Mouse (Mus musculus) liver, adult 2 months (tissue): ENCODE measurements at regions not wholly inside any gene's neighbourhood (a gene's known extent, or its start where the extent isn't known, plus 50 kb on each side); places are given as distances from the start of the nearest gene placed in this dataset.

Source experiments
- DNase-seq: peaks from one replicate; pipeline ENCODE4 v3.0.0-alpha.2; 2011; ENCODE audit warnings: low read depth, low spot score; ENCODE audit errors: extremely low read depth
- H3K27ac ChIP-seq: fragments of 200-500 bp; replicated peaks from 2 replicates; pipeline ENCODE4 v1.5.1; 2012; ENCODE audit warnings: low read depth, mild to moderate bottlenecking, control low read depth, inconsistent platforms, low read length; ENCODE audit not compliant: insufficient read depth
- H3K27me3 ChIP-seq: fragments of 200-500 bp; 2 replicates; pipeline ENCODE4 v1.6.1; 2012; ENCODE audit warnings: mild to moderate bottlenecking, moderate library complexity, low read length, inconsistent platforms; ENCODE audit not compliant: control insufficient read depth, insufficient read depth
- H3K36me3 ChIP-seq: fragments of 200-500 bp; 2 replicates; pipeline ENCODE4 v1.6.1; 2012; ENCODE audit warnings: low read length, inconsistent platforms; ENCODE audit not compliant: control insufficient read depth, insufficient read depth
- H3K4me1 ChIP-seq: fragments of 200-500 bp; 2 replicates; pipeline ENCODE4 v1.6.1; 2011; ENCODE audit warnings: low read length; ENCODE audit not compliant: control insufficient read depth, insufficient read depth
- H3K4me3 ChIP-seq: fragments of 200-500 bp; 2 replicates; pipeline ENCODE4 v1.5.1; 2011; ENCODE audit warnings: low read depth, mild to moderate bottlenecking, control low read depth, low read length, moderate library complexity; ENCODE audit not compliant: insufficient read depth
- H3K79me2 ChIP-seq: fragments of 200-500 bp; 2 replicates; pipeline ENCODE4 v1.6.1; 2012; ENCODE audit warnings: inconsistent platforms, mild to moderate bottlenecking, low read length, moderate library complexity; ENCODE audit not compliant: control insufficient read depth, insufficient read depth
- H3K9ac ChIP-seq: fragments of 200-500 bp; 2 replicates; pipeline ENCODE4 v1.6.1; 2012; ENCODE audit warnings: low read depth, mild to moderate bottlenecking, control low read depth, inconsistent platforms, low read length
- CTCF ChIP-seq: fragments of 200-500 bp; IDR thresholded peaks from 2 replicates; pipeline ENCODE4 v1.5.1; 2011; ENCODE audit warnings: low read depth, low read length, control low read depth
- POLR2A ChIP-seq: fragments of 200-500 bp; IDR thresholded peaks from 2 replicates; pipeline ENCODE4 v1.6.1; 2011; ENCODE audit warnings: low read length, control low read depth; ENCODE audit not compliant: insufficient read depth; ENCODE audit errors: extremely low read depth
- WGBS: fragments of 180-500 bp; shearing (Covaris S2); methylation state at CpG from one replicate; pipeline ENCODE4 v1.1.7; 2018; 5-methylcytosine and 5-hydroxymethylcytosine counted together

GRCm38 (mm10) chr5:119567639-119568038 is 102.8 kb upstream of the Tbx3 start:
- Histone ChIP-seq H3K9ac (no peak overlapping the region), H3K79me2 (no peaks in the 10 kb centered on the region), H3K4me1 (no peaks in the 10 kb centered on the region), H3K27ac (no peak overlapping the region), H3K4me3 (no peak overlapping the region), H3K36me3 (no peaks in the 10 kb centered on the region), H3K27me3 (no peaks in the 10 kb centered on the region)
- 58% methylated on average over 11 of the region's 11 CpGs for WGBS
- TF ChIP-seq CTCF: no peak
- TF ChIP-seq POLR2A: no peak
- DNase-seq: no peak

GRCm38 (mm10) chr5:119570054-119570453 is 100.4 kb upstream of the Tbx3 start:
- H3K4me1 ChIP-seq: peaks cover 5% of the 10 kb centered on the region
- H3K27me3 ChIP-seq: no peaks in the 10 kb centered on the region
- no peaks in the 10 kb centered on the region for H3K79me2 ChIP-seq
- TF ChIP-seq POLR2A: no peak
- no peak for TF ChIP-seq CTCF
- H3K9ac ChIP-seq: no peak overlapping the region
- H3K4me3 ChIP-seq: no peak overlapping the region
- WGBS: 61% methylated on average over 8 of the region's 8 CpGs
- DNase-seq: no peak
- no peak overlapping the region for H3K27ac ChIP-seq
- no peaks in the 10 kb centered on the region for H3K36me3 ChIP-seq

DNA sequence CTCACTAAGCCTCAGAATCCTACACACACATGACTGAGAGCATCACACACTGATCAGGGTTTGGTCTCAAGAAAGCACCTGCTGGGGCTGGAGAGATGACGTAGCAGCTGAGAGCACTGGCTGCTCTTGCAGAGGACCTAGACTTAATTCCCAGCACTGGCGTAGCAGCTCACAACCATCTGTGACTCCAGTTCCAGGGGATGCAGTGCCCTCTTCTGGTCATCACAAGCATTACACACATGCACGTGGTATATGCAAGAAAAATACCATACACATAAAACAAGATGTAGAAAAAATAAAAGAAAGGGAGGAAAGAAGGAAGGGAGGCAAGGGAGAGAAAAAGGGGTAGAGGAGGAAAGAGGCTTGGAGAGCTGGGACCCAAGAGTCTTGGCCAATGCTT is 98.8 kb upstream of the Tbx3 start:
- H3K9ac ChIP-seq: no peak overlapping the region
- no peak for DNase-seq
- no peaks in the 10 kb centered on the region for H3K27me3 ChIP-seq
- no peaks in the 10 kb centered on the region for H3K79me2 ChIP-seq
- 96% methylated on average over 3 of the region's 3 CpGs for WGBS
- TF ChIP-seq POLR2A (no peak), CTCF (peak; percentile 25; the same call in 1 of the 2 replicates)
- no peak overlapping the region for H3K4me3 ChIP-seq
- no peak overlapping the region for H3K27ac ChIP-seq
- peaks cover 8% of the 10 kb centered on the region for H3K4me1 ChIP-seq
- H3K36me3 ChIP-seq: no peaks in the 10 kb centered on the region

DNA sequence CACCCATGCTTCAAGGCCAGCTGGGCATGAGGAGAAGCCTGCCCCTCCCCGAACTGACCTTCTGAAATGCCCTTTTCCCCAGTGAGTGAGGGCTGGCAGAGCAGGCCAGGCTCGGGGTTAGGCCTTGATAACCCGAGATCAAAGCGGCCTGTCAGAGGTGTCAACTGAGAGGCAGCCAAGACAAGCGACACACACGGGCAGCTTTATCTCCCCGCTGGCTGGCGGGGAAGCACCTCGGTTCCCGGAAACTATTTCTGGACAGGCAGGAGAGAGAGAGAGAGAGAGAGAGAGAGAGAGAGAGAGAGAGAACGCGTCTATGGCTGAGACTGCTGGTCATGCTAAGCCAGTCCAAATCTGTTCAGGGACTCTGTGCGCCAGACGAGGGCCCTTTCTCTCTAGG is 95.3 kb upstream of the Tbx3 start:
- WGBS: 6% methylated on average over 14 of the region's 14 CpGs

GRCm38 (mm10) chr5:119579288-119579687 is 91.2 kb upstream of the Tbx3 start:
- no peaks in the 10 kb centered on the region for H3K36me3 ChIP-seq
- no peak for DNase-seq
- no peaks in the 10 kb centered on the region for H3K27me3 ChIP-seq
- H3K79me2 ChIP-seq: no peaks in the 10 kb centered on the region
- H3K9ac ChIP-seq: no peak overlapping the region
- 79% methylated on average over 2 of the region's 2 CpGs for WGBS
- TF ChIP-seq CTCF: no peak
- H3K4me3 ChIP-seq: no peak overlapping the region
- peaks cover 19% of the 10 kb centered on the region for H3K4me1 ChIP-seq
- H3K27ac ChIP-seq: no peak overlapping the region

More for the DNA sequence above, 95.3 kb upstream of the Tbx3 start:
- H3K27me3 ChIP-seq: no peaks in the 10 kb centered on the region
- no peaks in the 10 kb centered on the region for H3K36me3 ChIP-seq
- DNase-seq: peak; percentile 97
- no peaks in the 10 kb centered on the region for H3K79me2 ChIP-seq
- no peak for TF ChIP-seq CTCF
- TF ChIP-seq POLR2A: no peak
- no peak overlapping the region for H3K4me3 ChIP-seq
- H3K4me1 ChIP-seq: peaks cover 15% of the 10 kb centered on the region
- H3K27ac ChIP-seq: peak overlapping the region; percentile 65
- H3K9ac ChIP-seq: no peak overlapping the region

DNA sequence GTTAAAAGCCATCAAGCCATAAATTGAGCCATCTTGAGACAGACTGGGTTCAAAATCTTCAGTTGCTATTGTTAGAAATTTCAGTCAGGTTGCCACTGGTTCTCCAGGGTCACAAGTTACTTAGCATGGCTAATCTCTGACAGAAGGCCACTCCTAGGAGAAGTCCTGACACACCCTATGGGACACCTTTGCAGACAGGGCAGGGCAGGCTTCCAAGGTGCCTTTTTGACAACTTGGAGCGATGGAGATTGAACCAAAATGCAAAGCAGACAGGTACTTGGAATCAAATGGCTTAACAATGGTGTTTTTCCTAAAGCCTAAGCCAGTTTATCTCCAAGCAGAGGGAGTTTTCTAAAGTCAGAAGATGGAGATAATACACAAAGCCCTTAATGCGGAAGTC is 90.7 kb upstream of the Tbx3 start:
- H3K27me3 ChIP-seq: no peaks in the 10 kb centered on the region
- 55% methylated on average over 2 of the region's 2 CpGs for WGBS
- peaks cover 15% of the 10 kb centered on the region for H3K4me1 ChIP-seq
- no peak for DNase-seq
- H3K79me2 ChIP-seq: no peaks in the 10 kb centered on the region
- no peaks in the 10 kb centered on the region for H3K36me3 ChIP-seq
- H3K27ac ChIP-seq: peak overlapping the region; percentile 31
- no peak for TF ChIP-seq POLR2A
- no peak for TF ChIP-seq CTCF
- H3K4me3 ChIP-seq: no peak overlapping the region
- no peak overlapping the region for H3K9ac ChIP-seq
